Mouse (Mus musculus) gastrocnemius, postnatal 36 days (tissue): ENCODE measurements around the gene Pip. TPM values are rescaled to one million over a fixed set of nuclear protein-coding genes. Genes with fewer than 3 reads are reported as not detected.

Source experiments
- DNase-seq, 2 experiments: peaks; one replicate each; pipeline ENCODE4 v3.0.0; 2022
- intact Hi-C: fragments of 180-260 bp; cut with DNase I; formaldehyde crosslinking; loops from one replicate; pipeline ENCODE4 v1.15.1; 2025
- long read RNA-seq, 2 experiments: library from polyadenylated mRNA; stranded (forward); transcript quantifications; one replicate each; pipeline ENCODE4 v2.0.0; 2021
- total RNA-seq, 2 experiments: library from RNA; stranded (reverse); gene quantifications; 2 replicates each; pipeline ENCODE4 v1.2.3; 2021

The Pip gene
- total RNA-seq = not detected
- long read RNA-seq, experiment 1 = 0 reads
- long read RNA-seq, experiment 2 = 0 reads

- intact Hi-C loops = no loop called here
Observed at GRCm38 (mm10) chr6:41847235-41847634, at the start of gene Pip. TSS of gene Pip (plus strand) at chr6:41847535.

GRCm38 (mm10) chr6:41824086-41824485 is 23.2 kb upstream of the Pip start:
- no peak for DNase-seq
- intact Hi-C loops = no loop called here

More at GRCm38 (mm10) chr6:41847235-41847634, at the start of gene Pip:
- DNase-seq = no peak

DNA sequence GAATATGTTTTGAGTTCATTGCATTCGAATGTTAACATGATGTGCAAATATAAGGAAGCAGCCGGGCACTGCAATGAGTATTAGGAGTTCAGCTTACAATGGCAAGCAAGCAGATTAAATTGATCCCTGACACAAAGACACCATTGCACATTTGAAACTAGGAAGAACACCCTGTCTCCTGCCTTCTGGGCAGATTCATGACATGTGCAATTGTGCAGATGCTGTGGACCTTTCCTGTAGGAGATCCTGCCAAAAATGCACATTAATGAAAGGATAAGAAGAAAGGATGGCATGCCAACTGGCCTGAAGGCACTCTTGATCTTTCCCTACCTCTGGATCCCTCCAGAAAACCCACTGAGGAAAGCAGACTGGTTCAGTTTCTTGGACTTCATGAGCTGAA is 17.8 kb upstream of the Pip start:
- intact Hi-C loops = no loop called here
- no peak for DNase-seq

DNA sequence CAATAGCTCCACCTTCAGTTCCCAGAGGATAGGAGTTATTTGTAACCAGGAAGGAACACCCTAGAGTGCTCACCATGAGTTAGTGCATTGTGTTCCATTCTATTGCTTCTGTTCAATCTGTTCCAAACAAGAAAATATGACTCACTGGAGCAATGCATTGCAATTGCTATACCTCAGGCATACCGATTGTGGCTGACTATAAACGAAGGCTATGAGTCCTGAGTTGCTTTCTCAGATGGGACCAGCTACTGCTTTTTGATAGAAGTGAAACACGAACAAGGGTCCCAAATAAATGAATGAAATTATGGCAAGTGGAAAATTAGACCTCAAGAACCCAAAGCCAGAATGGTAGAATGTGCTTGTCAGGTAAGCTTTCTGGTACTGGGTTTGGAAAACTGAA is 5.4 kb downstream of the Pip start, which contains the start of gene Sval2:
Sval2 (plus strand) TSS at position 301 of the 400 bp plus-strand sequence.
- intact Hi-C loops = no loop called here
- no peak for DNase-seq

- no peak for DNase-seq
- intact Hi-C loops = no loop called here
Observed at GRCm38 (mm10) chr6:41864038-41864437, 16.7 kb downstream of the Pip start.

Other genes starting within 250 kb of the Pip start
- 1 to 10 TPM; 1.1 to 1.3 TPM for gene Ephb6, start 242.1 kb upstream of the Pip start, total RNA-seq
- gene Trpv6, start 211.1 kb upstream of the Pip start, total RNA-seq = not detected
- gene Trpv5, start 166.8 kb upstream of the Pip start, total RNA-seq = not detected
- gene Llcfc1, start 163.1 kb upstream of the Pip start, total RNA-seq = not detected
- gene Kel, start 143.2 kb upstream of the Pip start, total RNA-seq = not detected
- not detected for gene Olfr459, start 72.4 kb upstream of the Pip start, total RNA-seq
- gene Sval2, start 5.5 kb downstream of the Pip start, total RNA-seq = not detected
- gene Sval1, start 104.1 kb downstream of the Pip start, total RNA-seq = not detected
- gene Sval3, start 120.6 kb downstream of the Pip start, total RNA-seq = not detected
- not detected for gene Sva, start 190.9 kb downstream of the Pip start, total RNA-seq